Mouse (Mus musculus): Measurements from ENCODE around the gene Pemt.

The Pemt gene

DNA sequence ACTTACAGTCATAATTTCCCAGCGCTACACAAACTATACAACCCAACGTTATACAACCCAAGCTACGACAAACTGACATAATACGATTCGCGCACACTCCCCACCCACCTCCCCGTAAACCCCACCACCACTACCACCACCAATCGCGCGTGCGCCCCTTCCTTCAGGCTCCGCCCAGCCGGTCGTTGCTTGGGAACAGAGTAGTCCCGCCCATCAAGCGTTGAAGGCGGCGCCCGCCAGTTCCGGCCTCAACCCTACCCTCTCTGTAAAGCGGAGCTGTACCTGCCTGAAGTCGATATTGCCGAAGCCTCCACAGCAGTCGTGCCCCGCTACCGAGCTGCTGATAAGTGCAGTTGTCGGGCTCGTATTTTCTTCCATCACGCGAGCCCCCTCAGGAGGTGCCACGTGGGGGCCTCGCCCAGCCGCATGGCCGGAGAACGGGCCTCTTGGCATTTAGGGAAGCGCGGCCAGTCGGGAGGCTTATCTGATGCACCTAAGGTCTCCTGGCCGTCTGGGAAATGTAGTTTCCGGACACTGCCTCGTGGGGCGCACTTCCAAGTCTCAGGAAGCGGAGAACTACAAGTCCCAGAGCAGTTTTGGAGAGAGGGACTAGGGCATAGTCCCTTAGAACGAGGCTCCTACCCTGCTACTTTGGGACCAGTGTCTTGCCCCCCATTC, at the start of gene Pemt:
TSS of gene Pemt (minus strand) at position 432 of the 678 bp plus-strand sequence.
- peak; percentile 81 for DNase-seq (ENCODE audit: low read depth)

DNA sequence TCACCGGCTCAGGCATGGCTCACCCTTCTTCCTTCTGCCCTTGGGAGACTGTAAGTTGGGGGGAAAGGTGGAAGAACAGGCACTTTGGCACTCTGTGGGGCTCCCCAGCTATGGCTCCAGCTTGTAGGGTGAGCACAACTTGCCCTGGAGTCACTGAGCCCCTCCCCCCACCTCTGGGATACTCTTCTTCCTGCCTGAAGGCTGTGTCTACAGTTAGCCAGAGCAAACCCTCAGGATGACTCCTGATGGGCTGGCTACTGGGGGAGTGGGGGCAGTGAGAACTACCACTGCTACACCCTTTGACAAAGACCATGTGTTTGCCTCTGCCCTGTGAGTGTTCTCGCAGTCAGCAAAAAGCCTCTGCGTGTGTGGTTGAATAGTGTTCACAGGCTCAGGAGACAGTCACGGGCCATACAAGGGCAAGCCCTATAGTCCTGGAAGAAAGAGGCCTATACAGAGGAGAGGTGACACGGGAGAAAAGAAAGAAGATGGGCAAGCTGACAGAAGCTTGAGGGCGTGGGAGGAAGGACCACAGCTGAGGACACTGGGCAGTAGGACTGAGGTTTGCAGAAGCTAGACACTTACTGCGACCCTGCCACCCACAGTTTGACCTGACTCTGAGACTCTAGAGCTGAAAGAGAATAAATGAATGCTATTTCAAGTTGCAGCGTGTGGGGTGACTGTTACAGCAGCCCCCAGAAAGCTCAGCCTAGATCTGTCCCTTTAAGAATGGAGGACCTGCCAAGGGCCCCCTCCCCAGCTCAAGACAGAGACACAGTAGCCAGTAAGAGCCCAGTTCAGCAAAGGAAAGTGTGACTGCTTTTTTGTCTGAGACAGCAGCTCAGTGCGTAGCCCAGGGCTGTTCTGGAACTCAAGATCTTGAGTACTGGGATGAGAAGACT, 48.9 kb upstream of the Pemt start:
- no peak for DNase-seq (ENCODE audit: low read depth)

DNA sequence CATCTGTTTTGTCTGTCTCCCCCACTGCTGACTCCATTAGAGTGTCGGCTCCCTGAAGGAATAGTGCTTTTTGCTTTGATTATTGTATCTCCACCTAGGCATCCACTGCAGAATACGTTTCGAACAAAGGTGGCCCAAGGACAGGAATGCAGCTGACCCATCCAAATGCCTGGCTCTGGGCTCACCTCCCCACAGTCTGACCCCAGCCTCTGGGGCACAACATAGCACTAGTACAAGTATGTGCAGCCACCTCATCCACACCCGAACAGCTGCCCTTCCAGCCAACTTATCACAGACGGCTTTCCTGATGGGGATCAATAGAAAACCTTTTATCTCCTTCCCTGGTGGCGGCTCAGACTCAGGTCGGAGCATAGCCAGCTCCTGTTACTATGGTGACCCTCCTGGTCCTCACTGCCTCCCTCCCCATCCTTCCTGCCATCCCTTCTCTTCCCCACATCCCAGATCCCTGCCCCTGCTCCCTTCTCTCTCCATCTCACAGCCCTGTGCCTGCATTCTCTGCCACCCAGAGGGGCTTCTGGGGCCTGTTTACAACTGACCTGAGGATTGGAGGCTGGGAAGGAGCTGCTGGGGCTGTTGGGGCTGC, 47.8 kb upstream of the Pemt start:
- no peak for DNase-seq (ENCODE audit: low read depth)

DNA sequence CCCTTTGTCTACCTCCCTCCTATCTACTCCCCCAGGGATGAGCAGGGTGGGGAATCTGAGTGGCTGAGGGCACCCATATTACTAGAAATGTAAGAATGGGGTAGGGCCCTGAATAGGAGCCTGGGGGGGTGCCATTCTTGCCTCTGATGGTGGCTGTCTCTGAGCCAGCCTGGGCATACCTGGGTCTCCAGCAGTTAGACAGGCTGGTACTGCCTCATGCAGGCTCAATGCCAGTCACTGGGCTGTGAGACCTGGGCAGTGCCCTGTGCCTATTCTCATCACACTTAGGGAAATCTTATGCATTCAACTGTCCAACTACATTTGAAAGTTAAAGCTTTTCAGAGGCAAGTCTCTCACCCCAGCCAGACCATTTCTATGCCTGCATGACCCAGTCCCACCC, 46.9 kb upstream of the Pemt start:
- no peak for DNase-seq (ENCODE audit: low read depth)

DNA sequence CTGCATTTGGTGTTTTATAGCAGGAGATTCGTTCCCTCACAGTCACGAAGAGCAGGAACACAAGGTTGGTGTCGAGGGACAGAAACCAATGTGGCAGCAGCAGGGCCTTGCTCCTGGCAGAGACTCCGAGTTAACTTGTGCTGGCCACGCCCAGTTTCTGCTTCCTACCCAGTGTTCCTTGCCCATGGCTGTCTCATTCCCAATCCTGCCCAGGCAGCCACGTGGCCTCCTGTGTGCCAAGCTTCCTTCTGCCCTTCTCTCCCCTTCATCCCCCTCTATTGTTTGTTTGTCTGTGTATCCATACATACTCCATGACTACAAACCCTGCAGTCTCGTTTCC, 45.1 kb upstream of the Pemt start:
- DNase-seq (ENCODE audit: low read depth), result no peak

DNA sequence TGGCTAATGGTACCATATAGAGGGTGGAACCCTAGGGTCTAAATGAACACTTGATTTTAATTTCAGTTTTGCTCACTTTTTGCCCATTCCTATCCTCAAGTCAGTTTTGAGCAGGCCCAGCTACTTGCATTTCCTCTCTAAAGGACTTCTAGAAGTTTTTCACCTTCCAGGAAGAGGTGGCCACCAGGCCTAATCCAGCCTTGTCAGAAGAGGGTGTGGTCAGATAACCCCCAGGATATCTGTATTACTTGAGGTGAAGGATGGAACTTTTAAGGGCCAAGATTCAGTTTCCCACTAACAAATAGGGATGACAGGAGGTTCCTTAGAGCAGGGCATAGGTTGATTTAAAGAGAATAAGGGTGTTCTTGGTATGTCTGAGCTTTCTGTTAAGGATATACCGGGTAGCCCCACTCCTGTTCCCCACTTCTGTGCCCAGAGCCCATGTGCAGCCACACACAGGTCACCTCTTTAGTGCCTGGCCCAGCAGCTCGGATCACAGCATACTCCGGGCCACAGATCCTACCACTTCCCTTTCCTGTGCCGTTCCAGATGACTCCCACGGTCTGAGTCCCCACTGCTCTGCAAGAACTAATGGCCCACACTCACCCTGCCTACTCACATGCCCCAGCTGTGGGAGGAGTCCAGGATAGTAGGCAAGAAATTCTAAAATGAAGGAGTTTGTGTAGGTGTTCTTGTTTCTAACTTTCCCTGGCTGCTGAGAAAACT, 44.6 kb upstream of the Pemt start:
- DNase-seq (ENCODE audit: low read depth), result no peak

DNA sequence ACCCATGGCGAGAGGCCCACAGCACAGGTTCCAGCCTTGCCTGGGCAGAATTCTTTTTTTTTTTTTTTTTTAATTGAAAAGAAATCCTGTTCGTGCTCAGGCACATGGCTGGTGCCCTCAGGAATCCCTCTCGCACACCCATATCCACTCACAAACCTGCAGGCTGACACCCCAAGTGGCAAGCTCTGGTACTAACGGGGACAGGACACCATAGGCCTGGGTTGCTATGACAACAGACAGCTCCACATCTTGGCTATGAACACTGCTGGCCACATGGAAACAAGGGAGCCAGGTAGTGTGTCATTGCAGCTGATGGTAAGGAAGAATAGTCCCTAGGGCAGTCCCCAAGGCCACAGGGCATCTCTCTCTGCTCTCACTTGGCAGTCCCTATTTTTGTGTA, 42.7 kb upstream of the Pemt start:
- DNase-seq (ENCODE audit: low read depth), result no peak

DNA sequence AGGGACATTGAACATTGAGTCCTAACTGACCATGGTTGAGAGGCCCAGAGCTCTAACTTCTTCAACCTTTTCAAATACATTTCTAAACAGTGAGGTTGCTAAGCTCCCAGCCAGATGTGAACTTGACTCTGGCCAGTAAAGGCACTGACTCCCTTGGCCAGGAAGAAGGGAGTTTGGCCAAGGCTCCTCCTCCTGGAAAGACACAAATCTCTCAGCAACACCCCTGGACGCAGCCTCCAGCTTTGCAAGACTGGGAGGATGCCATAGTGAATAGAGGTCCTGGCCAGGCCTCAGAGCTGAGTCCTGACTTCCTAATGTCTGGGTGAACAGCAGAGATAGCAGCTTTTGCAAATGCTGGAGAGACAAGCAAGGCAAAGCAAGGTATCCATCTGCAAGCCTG, 40.4 kb upstream of the Pemt start:
- no peak for DNase-seq (ENCODE audit: low read depth)

DNA sequence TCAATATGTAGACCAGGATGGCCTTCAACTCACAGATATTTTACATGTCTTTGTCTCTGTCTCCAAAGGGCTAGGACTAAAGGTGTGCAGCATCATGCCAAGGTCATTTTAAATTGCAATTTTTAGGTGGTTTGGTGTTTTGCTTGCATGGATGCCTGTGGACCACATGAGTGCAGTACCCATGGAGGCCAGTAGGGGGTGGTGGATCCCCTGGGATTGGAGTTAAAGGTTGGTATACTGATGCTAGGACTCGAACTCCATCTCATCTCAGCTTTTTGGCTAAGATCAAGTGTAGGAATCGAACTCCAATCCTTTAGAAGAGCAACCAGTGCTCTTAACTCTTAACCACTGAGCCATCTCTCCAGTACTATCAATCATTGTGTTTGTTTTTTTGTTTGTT, 38.3 kb upstream of the Pemt start:
- no peak for DNase-seq (ENCODE audit: low read depth)

DNA sequence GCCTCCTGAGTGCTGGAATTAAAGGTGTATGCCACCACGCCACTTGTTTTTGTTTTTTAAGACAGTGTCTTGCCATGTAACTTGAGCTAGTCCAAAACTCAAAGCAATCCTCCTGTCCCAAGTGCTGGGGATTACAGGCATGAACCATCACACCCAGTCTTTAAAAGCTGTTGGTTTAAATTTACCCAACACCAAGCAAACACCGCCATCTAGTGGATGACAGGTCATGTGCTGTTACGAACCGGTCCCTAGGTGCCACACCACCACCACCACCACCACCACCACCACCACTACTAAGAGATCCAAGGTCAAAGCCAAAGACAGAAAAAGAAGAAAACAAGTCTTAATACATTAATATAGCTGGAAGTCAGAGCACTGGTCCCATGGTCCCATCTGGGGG, 30.5 kb upstream of the Pemt start:
- no peak for DNase-seq (ENCODE audit: low read depth)

DNA sequence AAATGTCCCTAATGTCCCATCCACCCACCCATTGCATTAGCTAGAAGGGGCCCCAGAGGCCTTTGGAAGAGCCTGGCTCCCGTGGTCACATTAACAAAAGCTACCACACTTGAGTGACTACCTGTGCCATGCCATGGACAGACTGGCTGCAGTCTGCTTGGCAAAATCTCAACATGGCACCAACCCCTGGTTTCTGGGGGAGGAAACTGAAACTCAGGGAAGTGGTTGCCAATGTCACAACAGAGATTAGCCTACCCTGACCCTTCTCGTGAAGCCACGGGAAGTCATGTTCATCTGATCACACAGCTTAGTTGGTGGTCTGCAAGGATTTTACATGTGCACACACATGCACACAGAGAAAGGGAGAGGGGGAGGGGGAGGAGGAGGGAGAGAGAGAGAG, 29.9 kb upstream of the Pemt start:
- no peak for DNase-seq (ENCODE audit: low read depth)

DNA sequence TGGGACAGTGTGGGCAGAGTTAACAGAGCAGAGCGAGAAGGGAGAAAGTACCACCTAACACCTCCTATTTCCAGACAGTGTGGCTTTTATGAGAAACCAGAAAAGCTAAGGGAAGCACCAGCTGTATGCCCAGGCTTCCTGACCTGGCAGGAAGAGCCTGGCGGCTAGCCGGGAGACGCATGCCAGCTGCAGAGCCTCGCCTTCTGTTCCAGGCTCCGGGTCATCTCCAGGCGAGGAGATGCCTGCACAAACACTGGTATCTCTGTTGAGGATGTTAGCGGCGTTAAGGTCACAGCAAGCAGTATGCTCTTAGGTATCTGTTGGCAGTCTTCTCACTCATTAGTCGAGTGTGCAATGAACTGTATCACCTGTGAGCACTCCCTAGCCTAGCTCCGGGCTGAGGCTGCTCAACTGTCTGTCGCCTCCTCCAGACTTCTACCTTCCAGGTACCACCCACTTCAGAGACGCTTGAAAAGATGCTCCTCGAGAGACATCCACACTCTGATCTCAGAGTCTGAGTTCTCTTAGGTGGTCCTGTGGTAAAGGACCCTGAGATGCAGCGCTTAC, 27.7 kb upstream of the Pemt start:
- no peak for DNase-seq (ENCODE audit: low read depth)

DNA sequence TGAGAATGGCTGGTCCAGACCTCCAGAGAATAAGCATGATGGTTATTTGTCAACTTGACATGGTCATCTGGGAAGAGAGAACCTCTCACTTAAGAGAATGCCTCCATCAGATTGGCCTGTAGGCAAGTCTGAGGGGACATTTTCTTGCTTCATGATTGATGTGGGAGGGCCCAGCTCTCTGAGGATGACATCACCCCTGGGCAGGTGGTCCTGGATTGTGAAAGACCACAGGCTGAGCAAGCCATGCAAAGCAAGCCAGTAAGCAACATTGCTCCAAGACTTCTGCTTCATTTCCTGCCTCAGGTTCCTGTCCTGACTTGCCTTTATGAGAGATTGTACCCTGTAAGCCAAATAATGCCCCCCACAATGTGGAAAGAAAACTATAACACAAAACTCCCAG, 26.8 kb upstream of the Pemt start:
- no peak for DNase-seq (ENCODE audit: low read depth)

DNA sequence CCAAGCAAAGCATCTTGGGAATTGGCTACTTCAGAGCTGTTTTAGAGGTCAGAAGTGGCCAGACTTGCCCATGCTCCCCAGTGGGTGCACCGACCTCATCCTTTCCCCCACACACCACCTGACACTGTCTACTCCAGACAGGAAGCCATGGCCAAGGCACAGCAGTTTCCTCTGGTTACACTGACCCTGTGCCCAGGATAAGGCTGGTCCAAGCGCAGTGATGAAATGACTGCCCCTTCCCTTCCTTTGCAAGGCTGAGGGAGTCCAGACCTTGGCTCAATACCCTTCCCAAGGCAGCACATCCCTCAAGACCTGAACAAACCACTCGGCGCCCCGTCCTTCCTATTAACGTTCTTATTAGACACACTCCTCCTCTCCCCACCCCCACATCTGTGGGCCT, 24.9 kb upstream of the Pemt start:
- DNase-seq (ENCODE audit: low read depth), result no peak

DNA sequence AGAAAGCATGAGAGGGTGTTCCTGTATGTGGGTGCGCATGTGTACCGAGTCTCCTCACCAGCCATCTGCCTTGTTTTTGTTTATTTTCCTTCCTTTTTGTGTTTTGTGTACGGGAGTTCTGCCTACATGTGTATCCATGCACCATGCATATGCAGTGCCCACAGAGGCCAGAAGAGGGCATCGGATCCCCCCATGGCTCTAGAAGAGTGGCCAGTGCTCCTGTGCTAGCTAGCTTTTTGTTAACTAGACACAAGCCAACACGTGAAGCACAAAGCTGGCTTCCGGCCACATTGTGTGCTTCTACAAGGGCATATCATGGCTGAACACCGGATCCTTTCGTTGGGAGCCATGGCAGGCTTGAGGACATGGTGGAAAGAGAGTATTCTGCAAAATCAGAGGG, 24.3 kb upstream of the Pemt start:
- no peak for DNase-seq (ENCODE audit: low read depth)

DNA sequence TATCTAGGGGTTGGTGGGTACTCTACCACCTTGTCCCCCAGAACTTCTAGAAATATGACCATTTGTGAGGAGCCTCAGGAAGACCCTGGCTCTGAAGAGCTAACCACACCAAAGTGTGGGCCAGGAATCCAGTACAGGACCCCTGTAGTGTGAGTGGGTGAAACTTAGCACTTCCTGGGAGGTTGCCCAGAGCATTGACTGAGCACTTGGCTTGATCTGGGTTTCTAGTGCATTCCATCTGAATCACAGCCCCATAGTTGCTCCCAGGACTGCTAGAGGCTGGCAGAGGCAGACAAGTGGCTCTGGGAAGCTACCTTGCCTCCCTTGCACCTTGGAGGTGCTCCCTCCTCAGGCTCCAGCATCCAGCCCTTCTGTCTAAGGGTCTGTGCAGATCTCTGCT, 22.3 kb upstream of the Pemt start:
- no peak for DNase-seq (ENCODE audit: low read depth)

DNA sequence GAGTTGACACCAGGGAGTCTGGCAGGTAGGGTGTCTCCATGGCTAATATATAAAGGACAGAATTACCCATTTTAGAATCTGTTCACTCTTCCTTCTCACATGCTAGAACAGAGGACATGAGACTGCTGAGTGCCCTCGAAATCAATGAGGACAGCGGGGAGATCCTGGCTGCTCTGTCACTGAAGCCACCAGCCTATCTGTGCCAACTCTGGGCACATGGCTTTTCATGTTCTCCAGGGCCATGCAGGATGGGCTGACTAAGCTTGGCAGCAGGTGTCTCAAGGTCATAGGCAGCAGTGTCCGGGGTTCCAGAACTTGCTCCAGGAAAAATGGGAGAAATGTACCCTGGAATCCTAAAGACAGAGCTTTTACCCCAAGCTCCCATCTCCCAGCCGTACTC, 21.4 kb upstream of the Pemt start:
- DNase-seq (ENCODE audit: low read depth), result no peak

DNA sequence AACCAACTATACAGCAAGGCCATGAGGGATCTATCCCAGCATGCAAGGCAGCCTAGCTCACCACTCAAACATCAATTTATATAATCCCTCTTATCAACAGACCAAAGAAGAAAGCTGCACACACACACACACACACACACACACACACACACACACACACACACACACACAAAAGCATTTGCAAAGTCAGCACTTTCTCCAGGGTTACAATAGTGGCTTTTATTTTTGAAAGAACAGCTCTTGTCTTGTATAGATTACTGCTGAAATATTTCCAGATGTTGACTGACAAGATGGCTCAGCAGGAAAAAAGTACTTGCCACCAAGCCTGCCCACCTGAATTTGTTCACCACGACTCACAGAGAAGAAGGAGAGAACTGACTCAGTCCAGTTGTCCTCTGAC, 19.0 kb upstream of the Pemt start:
- DNase-seq (ENCODE audit: low read depth), result no peak

DNA sequence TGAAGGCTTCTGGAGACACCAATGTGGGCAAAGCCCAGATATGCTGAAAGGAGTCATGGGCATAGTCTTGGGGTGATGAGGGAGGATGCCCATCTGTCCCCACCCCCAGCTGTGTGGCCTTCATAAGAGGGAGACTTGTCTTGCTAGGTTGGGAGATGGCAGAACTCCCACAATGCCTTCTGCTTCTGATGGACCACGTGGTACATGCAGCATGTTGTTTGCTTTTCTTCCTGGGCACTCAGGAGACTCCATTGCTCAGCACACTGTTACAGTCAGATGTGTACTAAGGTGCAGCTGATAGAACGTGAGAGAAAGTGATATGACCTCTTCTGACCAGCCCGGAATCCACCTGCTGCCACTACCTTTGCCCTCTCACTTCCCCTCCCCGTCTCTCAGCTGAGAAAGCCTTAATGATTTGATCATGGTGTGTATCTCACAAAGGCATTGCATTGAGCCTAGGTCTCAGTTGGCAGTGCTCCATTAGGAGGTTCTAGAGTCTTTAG, 15.3 kb upstream of the Pemt start:
- no peak for DNase-seq (ENCODE audit: low read depth)

DNA sequence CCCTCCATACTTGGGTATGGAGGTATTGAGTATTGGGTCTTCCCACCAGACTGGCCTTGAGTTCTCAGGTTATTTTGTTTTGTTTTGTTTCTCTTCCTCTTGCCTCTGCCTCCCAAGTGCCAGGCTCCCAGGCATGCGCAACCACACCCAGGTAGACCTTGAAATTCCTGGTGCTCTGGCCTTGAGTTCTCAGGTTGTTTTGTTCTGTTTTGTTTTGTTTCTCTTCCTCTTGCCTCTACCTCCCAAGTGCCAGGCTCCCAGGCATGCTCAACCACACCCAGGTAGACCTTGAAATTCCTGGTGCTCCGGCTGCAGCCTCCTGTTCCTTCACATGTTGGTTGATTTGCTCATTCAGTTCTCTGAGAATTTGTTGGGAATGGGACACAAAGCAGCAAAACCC, 13.7 kb upstream of the Pemt start:
- DNase-seq (ENCODE audit: low read depth), result no peak

DNA sequence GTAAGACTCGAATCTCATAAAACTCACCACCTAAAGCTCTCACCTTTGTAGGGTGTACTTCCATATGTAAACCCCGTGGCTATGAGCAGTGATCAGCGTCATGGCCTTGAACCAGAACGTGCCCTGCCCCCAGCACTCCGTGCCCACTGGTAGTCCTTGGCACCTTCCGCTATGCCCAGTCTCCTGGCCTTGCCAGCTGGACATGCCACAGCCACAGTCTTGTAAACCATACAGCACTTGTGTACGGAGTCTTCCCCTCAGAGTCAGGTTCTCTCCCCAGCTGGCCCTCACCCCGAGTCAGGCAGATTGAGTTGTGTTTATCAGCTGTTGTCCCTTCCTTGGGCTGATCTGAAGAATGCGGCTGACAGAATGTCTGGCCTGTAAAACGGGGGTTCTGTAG, 12.2 kb upstream of the Pemt start:
- DNase-seq (ENCODE audit: low read depth), result no peak

DNA sequence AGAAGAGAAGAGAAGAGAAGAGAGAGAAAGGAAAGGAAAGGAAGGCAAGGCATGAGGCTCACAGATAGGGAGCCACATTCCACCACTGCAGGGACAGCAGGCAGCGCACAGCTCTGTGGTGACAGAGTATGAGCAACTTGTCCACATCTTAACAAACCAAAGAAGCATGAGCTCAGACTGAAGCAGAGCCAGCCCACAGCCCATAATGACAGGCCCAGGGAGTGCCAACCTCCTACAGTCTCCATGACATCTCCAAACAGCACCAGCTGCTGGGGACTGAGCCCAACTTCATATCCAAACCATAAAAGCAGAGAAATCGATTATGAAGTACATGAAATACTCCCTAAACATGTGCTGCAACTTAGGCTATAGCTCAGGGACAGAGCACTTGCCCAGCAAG, 11.7 kb upstream of the Pemt start:
- DNase-seq (ENCODE audit: low read depth), result no peak
